Mouse (Mus musculus): ENCODE measurements around the gene Sostdc1. TPM values are rescaled to one million over a fixed set of nuclear protein-coding genes. Genes with fewer than 3 reads are reported as not detected.

The Sostdc1 gene
- polyA plus RNA-seq, 1 experiment = not detected

GRCm38 (mm10) chr12:36360693-36361092 lies 46.8 kb downstream of the Sostdc1 start:
- no peak for TF ChIP-seq CTCF (IDR thresholded peaks at IDR 0.05; ENCODE audit: low read depth, low read length)
- TF ChIP-seq POLR2A (IDR thresholded peaks at IDR 0.05; ENCODE audit: borderline replicate concordance, low read depth, low read length) = no peak
- no peak overlapping the region for H3K27ac ChIP-seq (ENCODE audit: insufficient read depth, low read depth, low read length)
- H3K4me3 ChIP-seq (ENCODE audit: insufficient read depth, low read length) = no peak overlapping the region
- no peaks in the 10 kb centered on the region; the same call in 1 of the 2 replicates for H3K4me1 ChIP-seq (ENCODE audit: control insufficient read depth, insufficient read depth, low read length)

- TF ChIP-seq CTCF (IDR thresholded peaks at IDR 0.05; ENCODE audit: low read depth, low read length) (no peak), POLR2A (IDR thresholded peaks at IDR 0.05; ENCODE audit: borderline replicate concordance, low read depth, low read length) (no peak)
- H3K4me3 ChIP-seq (ENCODE audit: insufficient read depth, low read length) = no peak overlapping the region
- H3K4me1 ChIP-seq (ENCODE audit: control insufficient read depth, insufficient read depth, low read length) = no peaks in the 10 kb centered on the region; the same call in 1 of the 2 replicates
- no peak overlapping the region for H3K27ac ChIP-seq (ENCODE audit: insufficient read depth, low read depth, low read length)
Observed at GRCm38 (mm10) chr12:36364013-36364412, 50.1 kb downstream of the Sostdc1 start.

Other genes starting within 250 kb of the Sostdc1 start
- gene Ankmy2, start 157.0 kb upstream of the Sostdc1 start, polyA plus RNA-seq (2012; ENCODE audit: insufficient read depth, insufficient read length, missing spikeins) = 15.1 and 17.2 TPM in 2 replicates
- gene Bzw2, start 156.1 kb upstream of the Sostdc1 start, polyA plus RNA-seq (2012; ENCODE audit: insufficient read depth, insufficient read length, missing spikeins) = 6.3 and 7.3 TPM in 2 replicates
- not detected in 2 replicates for gene Lrrc72, start 60.7 kb upstream of the Sostdc1 start, polyA plus RNA-seq (2012; ENCODE audit: insufficient read depth, insufficient read length, missing spikeins)
- 1.4 and 1.6 TPM in 2 replicates for gene Ispd, start 67.3 kb downstream of the Sostdc1 start, polyA plus RNA-seq (2012; ENCODE audit: insufficient read depth, insufficient read length, missing spikeins)
- not detected in 2 replicates for gene D630036H23Rik, start 68.0 kb downstream of the Sostdc1 start, polyA plus RNA-seq (2012; ENCODE audit: insufficient read depth, insufficient read length, missing spikeins)